Mouse (Mus musculus): Measurements from ENCODE around the gene Mmp19.
A peak's percentile ranks its signal among the peaks of the same experiment; 100 is the strongest.
"Not testable (repeated sequence)": the region's sequence is repeated elsewhere in the genome, so short reads cannot be mapped to it uniquely, and the experiment has no call there.

The Mmp19 gene

DNA sequence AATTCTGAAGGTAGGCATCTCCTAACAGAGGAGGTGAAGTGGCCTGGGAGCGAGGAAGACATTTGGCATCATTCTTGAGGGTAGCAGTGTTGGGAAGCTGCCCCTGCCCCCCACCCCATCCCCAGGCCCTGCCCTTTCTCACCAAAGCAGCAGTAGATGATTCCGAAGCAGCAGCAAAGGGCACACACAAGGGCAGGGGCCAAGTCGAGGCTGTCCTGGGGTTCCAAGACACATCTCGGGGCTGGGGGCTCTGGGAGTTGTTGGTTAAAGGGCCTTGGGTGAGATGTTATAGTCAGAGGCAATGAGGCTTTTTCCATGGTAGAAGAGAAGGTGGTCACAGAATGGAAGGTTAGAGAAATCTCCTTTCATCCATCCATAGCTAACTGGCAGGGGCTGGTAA lies 12.2 kb downstream of the Mmp19 start:
- DNase-seq = no peak

DNA sequence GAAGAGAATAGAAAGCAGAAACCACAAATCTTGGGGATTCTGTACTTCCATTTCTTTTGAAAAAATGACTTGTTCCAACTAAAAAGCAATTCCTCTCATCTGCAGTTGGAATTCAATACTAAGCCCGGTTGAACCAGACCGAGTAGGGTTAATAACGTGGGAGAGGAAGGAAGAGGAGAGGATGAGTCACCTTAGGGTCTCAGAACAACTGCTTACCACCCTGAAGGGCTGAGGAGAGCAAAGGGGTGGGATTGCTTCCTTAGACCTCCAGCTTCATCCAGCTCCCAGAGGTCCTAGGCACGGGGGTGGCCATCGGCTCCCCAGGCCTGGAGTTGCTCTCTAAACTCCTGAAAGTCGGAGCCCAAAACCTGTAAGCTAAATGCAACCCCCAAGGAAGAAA lies 12.7 kb downstream of the Mmp19 start:
- DNase-seq = no peak

DNA sequence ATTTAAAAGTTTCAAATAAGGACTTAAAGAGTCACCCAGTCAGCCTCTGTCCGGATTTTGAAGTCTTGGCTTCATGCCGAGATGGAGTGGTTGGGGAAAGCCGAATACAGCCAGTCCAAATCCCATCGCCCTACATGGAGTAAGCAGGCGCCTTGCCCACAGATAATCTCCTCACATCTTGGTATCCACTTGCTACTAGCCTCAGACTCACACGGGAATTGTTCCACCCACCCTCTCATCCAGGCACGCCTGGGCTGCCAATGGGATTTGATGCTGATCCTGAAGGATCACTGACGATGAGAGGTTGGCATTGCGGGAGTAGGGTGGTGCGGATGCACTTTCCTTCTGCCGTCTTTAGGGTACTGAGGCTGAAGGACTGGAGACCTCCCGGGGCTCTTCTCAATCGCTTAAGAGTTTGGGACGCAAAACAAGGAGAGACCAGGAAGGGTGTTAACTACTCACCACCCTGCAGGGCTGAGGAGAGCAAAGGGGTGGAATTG lies 13.1 kb downstream of the Mmp19 start, which contains the start of gene Dnajc14:
Gene Dnajc14 (plus strand): TSS at position 292 of the 500 bp plus-strand sequence.
- DNase-seq = no peak

DNA sequence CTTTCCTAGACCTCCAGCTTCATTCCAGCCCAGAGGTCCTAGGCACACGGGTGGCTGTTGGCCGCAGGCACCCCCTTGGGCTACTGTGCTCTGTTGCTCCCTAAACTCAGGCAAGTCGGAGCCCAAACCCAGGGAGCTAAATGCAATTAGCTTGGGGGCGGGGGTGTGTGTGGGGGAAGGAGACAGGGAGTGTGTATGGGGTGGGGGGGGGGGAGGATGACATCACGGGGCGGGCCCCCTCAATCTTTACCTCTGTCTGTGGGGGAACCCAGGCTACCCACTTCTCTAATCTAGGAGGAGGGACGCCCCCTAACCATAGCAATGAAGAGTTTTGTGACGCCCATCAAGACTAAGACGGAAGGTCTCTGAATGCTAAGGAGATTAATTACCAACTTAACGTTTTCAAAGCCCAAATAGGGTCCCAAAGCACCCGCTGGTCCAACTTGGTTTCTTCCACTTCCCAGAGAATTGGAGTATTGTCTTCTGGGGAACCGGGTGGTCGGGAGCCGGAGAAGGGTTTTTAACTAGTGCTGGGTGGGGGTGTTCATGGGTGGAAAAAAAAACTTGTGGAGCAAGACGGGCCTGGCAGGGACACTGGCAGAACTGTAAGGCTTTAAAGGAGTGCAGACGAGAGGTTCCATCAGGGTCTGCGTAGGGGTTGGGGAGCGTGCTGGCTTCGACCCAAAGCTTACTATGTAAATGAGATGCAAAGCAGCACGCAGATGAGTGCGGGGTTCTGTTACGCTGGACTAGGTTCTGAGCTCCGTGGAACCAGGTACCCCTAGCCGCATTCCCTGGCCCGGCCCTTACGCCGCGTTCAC lies 13.8 kb downstream of the Mmp19 start, which contains the start of gene Tmem198b:
Gene Tmem198b (minus strand): TSS at position 100 of the 821 bp plus-strand sequence.
- peak; percentile 75 to 77 for DNase-seq

DNA sequence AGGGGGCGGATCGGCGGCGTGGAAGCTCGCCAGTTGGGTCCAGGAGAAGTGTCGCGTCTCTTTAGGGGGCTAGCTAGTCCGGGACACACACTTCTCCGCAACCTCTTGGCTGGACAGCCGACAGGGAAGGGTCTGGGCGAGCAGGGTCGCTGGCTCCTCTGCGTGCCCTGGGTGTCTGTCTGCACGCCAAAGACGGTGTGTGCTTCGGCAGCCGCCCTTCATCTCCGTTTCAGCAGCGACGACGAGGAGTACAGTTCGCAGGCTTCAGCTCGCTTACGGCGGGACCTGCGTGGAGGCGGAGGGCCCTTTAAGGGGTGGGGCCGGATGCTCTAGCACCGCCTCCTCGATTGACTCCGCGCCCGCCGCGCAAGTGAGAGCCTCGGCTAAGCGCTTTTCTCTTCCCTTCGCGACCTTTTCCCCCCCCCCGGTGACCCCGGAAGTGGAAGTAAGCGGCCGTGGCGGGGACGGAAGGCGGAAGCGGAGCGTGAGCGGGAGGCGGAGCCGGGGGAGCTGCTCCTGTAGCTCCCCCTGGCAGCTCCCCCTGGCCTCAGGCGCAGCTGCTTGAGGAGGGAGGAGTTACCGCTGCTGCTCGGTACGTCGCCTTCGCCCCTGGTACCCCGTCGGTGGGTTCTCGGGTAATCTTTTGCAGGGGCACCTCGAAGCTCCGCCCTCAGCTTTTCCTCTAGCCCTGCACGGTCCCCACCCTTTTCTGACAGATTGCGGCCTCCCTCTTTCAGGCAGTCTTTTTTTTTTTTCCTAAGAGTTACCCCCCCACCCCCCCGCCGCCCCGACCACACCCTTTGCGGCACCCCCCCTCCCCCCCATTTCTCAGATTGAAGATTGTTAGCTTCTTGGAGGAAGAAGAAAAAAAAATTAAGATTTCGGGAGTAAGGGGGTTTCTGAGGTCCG lies 14.6 kb downstream of the Mmp19 start:
- peak; percentile 95 to 96 for DNase-seq

DNA sequence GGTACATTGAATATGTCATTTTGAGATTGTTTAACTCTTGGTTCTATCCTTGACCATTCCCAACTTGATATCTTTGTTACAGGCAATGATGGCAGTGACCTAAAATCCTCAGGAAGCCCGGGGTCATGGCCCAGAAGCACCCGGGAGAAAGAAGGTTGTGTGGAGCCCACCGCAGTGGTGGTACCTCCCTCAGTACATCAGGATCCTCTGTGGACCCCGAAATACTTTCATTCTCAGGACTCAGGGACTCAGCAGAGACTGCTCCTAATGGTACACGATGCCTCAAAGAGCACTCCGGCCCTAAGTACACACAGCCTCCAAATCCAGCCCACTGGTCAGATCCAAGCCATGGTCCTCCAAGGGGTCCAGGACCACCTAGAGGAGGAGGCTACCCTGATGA lies 15.4 kb downstream of the Mmp19 start:
- DNase-seq = no peak

DNA sequence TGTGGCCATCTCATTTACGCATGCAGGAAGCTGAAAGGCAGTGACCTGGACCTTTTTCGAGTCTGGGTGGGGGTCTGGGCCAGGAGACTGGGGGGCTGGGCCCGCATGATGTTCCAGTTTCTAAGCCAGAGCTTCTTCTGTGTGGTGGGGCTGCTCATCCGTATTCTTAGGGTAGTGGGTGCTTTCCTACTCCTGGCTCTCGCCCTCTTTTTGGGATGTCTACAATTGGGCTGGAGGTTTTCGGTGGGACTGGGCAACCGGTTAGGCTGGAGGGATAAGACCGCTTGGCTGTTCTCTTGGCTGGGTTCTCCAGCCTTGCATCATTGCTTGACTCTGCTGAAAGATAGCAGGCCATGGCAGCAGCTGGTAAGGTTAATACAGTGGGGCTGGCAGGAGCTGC lies 16.3 kb downstream of the Mmp19 start:
- DNase-seq = no peak

DNA sequence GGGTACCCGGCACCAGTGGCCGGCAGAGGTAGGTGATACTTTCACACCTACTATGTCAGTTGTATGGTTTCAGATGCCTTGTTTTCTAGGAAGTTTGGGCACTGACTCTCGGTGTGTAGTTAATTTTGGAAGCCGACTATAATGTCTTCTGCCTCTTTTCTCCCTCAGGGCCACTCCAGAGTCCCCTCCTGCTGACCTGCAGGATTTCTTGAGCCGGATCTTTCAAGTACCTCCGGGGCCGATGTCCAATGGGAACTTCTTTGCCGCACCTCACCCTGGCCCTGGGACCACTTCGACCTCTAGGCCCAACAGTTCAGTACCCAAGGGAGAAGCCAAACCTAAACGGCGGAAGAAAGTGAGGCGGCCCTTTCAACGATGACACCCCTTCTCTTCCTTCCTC lies 26.3 kb downstream of the Mmp19 start, which contains the start of gene Sarnp:
Gene Sarnp (plus strand): TSS at position 301 of the 400 bp plus-strand sequence.
- DNase-seq = no peak

DNA sequence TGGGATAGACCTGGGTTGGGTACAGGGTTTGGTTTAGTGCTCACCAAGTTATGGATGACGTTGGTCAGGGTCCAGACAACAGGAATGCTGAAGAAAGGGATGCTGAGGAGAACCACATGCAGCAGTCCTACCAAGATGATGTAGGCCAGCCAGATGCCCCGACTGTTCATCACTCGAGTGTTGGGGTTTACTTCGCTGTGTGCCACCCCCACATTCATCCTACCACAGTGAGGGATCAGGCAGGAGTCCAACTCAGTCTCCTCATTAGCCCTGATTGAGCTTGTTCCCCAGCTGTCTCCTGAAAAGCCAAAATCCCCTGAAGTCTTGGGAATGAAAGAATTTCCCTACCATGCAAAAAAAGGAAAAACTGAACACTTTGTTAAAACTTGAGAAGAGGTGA lies 29.5 kb downstream of the Mmp19 start:
- DNase-seq = no peak

DNA sequence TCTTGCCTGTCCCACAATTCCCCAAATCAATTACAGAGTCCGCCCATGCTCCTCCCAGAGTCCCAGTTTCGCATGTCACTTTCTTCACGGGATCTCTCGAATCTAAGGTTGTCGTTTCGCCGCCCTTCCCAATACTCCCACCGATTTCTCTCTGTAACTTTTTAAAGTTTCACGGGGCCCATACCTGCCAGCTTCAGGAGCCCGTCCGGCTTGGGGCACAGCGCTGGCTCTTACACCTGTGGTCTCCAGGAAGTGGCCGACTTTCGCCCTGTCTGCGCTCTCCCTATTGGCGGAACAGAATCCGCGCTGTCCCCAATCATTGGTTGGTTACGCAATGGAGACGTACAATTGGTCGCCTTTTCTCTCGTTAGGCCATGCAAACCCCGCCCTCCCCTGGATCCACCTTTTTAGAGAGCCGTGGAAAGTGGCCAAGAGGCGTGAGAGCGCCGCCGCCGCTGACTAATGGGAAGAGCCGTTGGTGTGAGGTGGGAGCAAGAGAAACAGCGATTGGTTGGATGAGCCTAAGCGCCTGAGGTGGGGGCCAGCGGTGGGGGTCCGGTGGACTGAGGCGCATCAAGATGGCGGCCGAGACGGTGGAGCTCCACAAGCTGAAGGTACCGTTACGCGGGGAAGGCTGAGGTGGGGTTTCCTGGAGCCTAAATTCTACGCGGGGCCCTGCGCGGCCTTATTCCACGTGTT lies 30.8 kb downstream of the Mmp19 start, which contains the start of gene Ormdl2:
Gene Ormdl2 (minus strand): TSS at position 288 of the 699 bp plus-strand sequence.
- peak; percentile 96 to 97 for DNase-seq

DNA sequence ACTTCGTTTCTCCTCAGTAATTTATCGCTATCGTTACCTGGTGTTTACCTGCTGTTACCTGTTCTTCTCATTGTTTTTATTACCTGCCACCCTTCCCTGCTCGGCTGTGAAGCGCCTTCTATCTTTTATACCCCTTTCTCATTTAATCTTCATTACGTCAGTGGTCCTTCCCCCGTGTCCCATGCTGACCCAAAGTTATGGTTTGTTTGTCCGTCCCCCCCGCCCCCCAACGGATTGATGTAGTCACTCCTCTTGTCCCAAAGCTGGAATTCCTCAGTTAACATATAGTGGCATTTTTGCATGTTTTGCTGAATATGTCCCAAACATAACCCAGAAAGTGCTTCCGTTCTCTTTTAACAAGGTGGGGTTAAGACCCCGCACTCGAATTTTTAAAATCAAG lies 31.4 kb downstream of the Mmp19 start:
- no peak for DNase-seq

DNA sequence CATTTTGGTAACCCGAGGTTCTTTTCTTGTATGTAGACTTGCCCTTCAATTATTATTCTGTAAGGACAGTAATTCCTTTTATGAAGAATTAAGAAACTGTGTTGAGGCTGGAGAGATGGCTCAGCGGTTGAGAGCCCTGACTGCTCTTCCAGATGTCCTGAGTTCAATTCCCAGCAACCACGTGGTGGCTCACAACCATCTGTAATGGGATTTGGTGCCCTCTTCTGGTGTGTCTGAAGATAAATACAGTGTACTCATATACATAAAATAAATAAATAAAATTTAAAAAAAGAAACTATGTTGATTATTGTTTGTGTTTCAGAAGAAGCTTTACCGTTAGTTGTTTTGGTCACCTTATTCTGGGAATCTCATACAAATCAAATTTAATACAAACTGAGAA lies 32.4 kb downstream of the Mmp19 start:
- DNase-seq = not testable (repeated sequence)

DNA sequence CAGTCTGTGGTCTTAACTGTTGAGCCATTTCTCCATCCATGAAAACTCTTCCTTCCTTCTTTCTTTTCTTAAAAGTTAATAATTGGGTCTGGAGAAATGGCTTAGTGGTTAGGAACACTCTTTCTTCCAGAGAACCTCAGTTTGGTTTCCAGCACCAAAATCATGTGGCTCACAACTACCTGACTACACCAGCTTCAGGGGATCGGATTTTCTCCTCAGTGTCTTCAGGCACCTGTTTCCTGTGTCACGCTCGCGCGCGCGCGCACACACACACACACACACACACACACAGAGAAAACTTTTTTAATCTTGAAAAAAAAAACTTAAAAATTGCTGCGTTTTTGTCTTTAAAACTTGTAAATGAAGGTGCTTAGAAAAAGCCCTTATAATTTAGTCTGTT lies 33.1 kb downstream of the Mmp19 start:
- no peak for DNase-seq

DNA sequence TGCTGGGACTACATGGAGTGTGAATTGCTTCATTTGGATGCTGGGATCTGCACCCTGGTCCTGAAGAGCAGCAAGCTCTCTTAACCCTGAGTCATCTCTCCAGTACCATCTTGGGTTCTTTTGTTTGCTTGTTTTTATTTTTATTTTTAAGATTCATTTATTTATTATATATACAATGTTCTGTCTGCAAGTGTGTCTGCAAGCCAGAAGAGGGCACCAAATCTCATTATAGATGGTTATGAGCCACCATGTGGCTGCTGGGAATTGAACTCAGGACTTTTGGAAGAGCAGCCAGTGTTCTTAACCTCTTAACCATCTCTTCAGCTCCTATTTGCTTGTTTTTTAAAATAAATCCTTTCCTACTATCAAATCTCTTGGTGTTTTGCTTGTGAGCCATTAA lies 46.7 kb downstream of the Mmp19 start:
- DNase-seq = no peak

DNA sequence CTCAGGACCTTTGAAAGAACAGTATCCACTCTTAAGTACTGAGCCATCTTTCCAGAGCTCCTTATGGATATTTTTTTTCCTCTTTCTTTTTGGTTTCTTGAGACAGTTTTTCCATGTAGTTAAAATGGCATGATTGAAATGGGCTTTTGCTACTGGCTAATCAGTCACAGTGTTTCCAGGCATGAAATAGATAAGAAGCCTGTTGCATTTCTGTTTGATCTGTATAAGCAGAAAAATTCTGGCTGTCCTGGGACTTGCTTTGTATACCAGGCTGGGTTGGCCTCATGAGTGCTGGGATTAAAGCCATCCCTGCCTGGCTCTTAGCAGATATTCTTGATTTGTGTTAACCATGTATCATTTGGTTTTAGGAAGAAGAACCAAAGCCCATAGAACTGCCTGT lies 48.7 kb downstream of the Mmp19 start:
- no peak for DNase-seq

DNA sequence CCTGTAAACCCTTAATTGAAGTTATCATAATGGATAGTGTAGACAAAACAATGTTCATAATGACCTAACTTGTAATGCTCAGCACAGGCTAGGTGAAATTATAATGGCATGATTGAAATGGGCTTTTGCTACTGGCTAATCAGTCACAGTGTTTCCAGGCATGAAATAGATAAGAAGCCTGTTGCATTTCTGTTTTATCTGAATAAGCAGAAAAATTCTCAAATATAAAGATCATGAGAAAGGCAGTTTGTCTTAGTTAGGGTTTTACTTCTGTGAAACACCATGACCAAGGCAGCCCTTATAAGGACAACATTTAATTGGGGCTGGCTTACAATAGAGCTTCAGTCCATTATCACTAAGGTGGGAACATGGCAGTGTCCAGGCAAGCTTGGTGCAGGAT lies 49.9 kb downstream of the Mmp19 start:
- no peak for DNase-seq

DNA sequence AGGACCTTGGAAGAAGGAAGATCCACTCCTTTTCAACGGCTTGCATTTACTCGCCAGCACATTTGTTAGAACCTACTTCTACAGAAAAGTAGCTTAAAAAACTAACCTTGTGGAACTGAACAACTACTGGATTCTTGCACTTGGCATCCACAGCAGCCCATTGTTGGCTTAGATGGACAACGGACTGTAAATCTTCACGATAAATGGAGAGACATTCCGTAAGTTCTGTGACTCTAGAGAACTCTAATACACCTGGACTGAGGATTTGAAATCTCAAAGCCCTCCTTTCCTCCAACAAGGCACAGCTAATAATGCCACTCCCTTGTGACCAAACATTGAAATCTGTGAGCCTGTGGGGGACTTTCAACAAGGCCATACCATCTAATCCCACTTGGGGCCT lies 52.5 kb downstream of the Mmp19 start:
- no peak for DNase-seq

DNA sequence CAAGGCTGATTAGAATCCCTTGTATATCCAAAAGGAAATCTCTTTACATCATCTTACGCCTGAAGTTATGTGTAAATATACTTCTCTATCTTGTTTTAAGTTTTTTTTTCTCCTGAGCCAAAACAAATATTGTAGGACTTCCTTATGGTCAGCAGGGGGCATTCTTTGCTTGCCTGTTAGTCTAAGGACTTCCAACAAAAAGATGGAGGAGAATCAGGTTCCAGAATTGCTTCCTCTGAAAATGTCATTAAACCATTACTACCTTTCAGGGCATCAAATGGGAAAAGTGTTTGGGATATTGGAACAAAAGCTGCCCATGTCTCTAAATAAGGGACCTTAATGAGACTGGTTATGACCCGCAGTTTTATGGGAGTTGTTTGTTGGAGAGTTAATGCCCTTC lies 54.8 kb downstream of the Mmp19 start:
- DNase-seq = peak in 1 of 2 experiments; percentile 31

DNA sequence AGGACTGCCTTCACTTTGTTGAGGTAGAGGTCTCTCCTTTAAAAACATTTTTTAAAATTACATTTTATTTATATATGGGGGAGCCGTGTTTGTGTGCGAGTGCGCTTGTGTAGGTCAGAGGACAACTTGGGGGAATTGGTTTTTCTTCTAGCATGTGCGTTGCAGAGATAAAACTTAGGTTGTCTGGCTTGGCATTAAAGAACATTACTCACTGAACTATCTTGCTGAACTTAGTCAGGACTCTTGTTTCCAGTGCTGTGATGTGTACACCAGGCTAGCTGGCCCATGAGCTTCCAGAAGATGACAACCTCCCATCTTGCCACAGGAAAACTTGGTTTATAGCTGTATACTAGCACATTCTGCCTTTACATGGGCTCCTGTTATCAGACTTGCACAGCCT lies 56.0 kb downstream of the Mmp19 start:
- DNase-seq = no peak

DNA sequence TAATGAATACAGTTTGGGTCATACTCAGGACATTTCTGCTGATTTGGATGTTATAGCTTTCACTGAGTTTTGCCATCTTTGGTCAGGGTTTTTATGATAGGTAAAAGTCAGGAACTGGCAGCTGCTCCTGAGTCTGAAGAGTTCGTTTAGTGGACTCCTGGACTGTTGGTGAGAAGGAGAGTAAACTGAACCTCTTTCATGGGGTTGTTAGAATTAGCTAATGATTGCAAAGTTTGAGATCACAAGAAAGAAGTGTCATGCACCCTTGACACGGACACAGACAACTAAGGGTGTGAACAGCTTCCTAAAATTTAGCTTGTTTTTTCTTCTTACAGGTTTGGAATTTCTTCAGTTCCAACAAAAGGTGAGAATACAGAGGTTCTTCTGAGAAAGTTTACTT lies 57.7 kb downstream of the Mmp19 start:
- DNase-seq = no peak

DNA sequence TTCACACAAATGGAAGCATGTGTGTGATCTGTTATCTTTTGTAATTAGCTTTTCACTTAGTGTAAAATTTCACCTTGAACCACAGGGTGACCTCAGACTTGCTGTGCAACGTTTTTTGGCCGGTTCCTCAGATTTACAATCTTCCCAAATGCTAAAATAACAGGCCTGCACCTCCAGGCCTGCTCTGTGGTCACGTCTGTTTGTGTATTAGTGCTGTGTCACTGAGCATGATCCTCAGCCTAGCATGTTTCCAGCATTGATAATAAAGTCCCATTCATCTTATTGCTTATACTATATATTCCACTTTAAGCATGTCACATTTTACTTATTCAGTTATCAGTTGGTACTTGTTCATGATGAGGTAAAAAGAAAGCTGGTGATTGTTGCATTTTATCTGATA lies 59.6 kb downstream of the Mmp19 start:
- no peak for DNase-seq

All from B cell, adult 2 months (primary cell).